Mouse (Mus musculus) embryonic facial prominence, embryonic 13.5 days (tissue): ENCODE results near the gene Adora1. TPM values are rescaled to one million over a fixed set of nuclear protein-coding genes. Genes with fewer than 3 reads are reported as not detected.

Experiments used
- ATAC-seq: fragments of 200-750 bp; cut with Nextera tagmentation; 2 replicates; pipeline ENCODE4 v1.8.0; 2017; ENCODE audit warnings: low read depth; ENCODE audit not compliant: insufficient number of reproducible peaks, insufficient read depth, low FRiP score, low TSS enrichment
- H3K27ac ChIP-seq: fragments of 300-500 bp; sonication (generic); 2 replicates; pipeline ENCODE4 v1.5.1; 2015; ENCODE audit warnings: moderate library complexity, mild to moderate bottlenecking, inconsistent platforms
- H3K27me3 ChIP-seq: fragments of 300-500 bp; sonication (generic); 2 replicates; pipeline ENCODE4 v1.6.1; 2015; ENCODE audit warnings: mild to moderate bottlenecking, inconsistent platforms
- H3K36me3 ChIP-seq: fragments of 300-500 bp; sonication (generic); 2 replicates; pipeline ENCODE4 v1.6.1; 2015; ENCODE audit warnings: mild to moderate bottlenecking, inconsistent platforms
- H3K4me1 ChIP-seq: fragments of 300-500 bp; sonication (generic); 2 replicates; pipeline ENCODE4 v1.6.1; 2015; ENCODE audit warnings: inconsistent platforms
- H3K4me2 ChIP-seq: fragments of 300-500 bp; sonication (generic); 2 replicates; pipeline ENCODE4 v1.6.1; 2015; ENCODE audit warnings: moderate library complexity, mild to moderate bottlenecking, inconsistent platforms
- H3K4me3 ChIP-seq: fragments of 300-500 bp; sonication (generic); 2 replicates; pipeline ENCODE4 v1.5.1; 2015; ENCODE audit warnings: mild to moderate bottlenecking, inconsistent platforms
- H3K9ac ChIP-seq: fragments of 300-500 bp; sonication (generic); 2 replicates; pipeline ENCODE4 v1.6.1; 2015; ENCODE audit warnings: mild to moderate bottlenecking, inconsistent platforms
- H3K9me3 ChIP-seq: fragments of 300-500 bp; sonication (generic); 2 replicates; pipeline ENCODE4 v1.6.1; 2016; ENCODE audit warnings: inconsistent platforms
- WGBS: fragments of 180-500 bp; shearing (Covaris S2); methylation state at CpG from one replicate; pipeline ENCODE4 v1.1.7; 2015; ENCODE audit warnings: mixed read lengths; 5-methylcytosine and 5-hydroxymethylcytosine counted together
- polyA plus RNA-seq: library from polyadenylated mRNA; unstranded; fragments of >200 nt; fragmentation: Nextera tagmentation; extraction: Ambion mirVana; gene quantifications from 2 replicates; pipeline ENCODE4 v1.2.1, GENCODE M21; 2015

The Adora1 gene
- polyA plus RNA-seq, 1 experiment from 2014 or later = 1.5 TPM

DNA sequence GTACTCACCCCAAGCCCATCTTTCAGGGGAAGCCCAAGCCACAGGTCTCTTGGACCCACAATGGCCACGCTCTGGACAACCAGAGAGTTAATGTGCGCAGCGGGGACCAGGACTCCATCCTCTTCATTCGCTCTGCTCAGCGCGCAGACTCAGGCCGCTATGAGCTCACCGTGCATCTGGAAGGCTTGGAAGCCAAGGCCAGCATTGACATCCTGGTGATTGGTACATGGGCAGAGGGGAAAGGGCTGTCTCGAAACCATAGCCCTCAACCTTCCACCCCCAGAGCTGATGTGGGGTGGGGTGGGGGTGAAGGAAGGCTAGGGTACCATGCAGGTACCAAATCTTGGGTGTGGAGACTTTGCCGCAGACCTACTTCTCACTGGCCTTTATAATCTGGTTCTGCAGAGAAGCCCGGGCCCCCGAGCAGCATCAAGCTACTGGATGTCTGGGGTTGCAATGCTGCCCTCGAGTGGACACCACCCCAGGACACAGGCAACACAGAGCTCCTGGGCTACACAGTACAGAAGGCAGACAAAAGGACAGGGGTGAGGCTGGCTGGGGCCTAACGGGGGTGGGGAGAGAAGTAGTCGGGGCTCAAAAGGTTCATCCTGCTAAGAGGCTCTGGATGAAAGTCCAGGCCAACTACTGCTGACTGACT, 37.8 kb downstream of the Adora1 start:
- Histone ChIP-seq H3K27me3 (no peaks in the 10 kb centered on the region), H3K27ac (no peak overlapping the region), H3K36me3 (no peaks in the 10 kb centered on the region), H3K4me3 (no peak overlapping the region), H3K4me1 (peaks cover 33% of the 10 kb centered on the region), H3K9me3 (no peaks in the 10 kb centered on the region), H3K4me2 (no peak overlapping the region), H3K9ac (no peak overlapping the region)
- no peak for ATAC-seq
- WGBS = 81% methylated on average over 15 of the region's 15 CpGs

DNA sequence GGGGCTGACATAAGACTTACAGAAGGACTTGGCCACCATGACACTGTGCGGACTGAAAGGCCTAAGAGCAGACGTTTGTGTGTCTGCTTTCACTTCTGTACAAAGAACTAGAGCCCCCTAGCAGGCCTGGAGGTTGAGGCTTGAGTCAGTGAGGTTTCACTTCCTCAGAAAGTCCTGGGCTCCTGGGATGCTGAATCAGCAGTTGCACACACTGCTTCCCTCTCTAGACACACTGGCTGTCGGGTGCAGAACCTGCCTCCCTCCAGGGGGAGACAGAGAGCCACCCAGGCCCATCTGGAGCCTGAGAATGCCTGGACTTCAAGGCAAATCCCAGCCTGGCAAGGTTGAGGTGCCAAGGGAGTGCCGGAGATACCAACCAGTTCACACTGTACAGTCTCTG, 38.8 kb downstream of the Adora1 start:
- H3K9me3 ChIP-seq = no peaks in the 10 kb centered on the region
- 66% methylated on average over 4 of the region's 4 CpGs for WGBS
- no peaks in the 10 kb centered on the region for H3K27me3 ChIP-seq
- no peaks in the 10 kb centered on the region for H3K36me3 ChIP-seq
- H3K9ac ChIP-seq = no peak overlapping the region
- H3K4me3 ChIP-seq = no peak overlapping the region
- peak overlapping the region; percentile 44; the same call in 1 of the 2 replicates for H3K27ac ChIP-seq
- ATAC-seq = no peak
- H3K4me1 ChIP-seq = peaks cover 33% of the 10 kb centered on the region
- H3K4me2 ChIP-seq = no peak overlapping the region

- Histone ChIP-seq H3K4me3 (no peak overlapping the region), H3K9ac (no peak overlapping the region), H3K36me3 (no peaks in the 10 kb centered on the region), H3K27ac (peak overlapping the region; percentile 44; the same call in 1 of the 2 replicates), H3K4me2 (no peak overlapping the region), H3K27me3 (no peaks in the 10 kb centered on the region), H3K4me1 (peaks cover 33% of the 10 kb centered on the region), H3K9me3 (no peaks in the 10 kb centered on the region)
- no peak for ATAC-seq
- 42% methylated on average over 4 of the region's 4 CpGs for WGBS
Measured at GRCm38 (mm10) chr1:134195979-134196378, 39.3 kb downstream of the Adora1 start.

DNA sequence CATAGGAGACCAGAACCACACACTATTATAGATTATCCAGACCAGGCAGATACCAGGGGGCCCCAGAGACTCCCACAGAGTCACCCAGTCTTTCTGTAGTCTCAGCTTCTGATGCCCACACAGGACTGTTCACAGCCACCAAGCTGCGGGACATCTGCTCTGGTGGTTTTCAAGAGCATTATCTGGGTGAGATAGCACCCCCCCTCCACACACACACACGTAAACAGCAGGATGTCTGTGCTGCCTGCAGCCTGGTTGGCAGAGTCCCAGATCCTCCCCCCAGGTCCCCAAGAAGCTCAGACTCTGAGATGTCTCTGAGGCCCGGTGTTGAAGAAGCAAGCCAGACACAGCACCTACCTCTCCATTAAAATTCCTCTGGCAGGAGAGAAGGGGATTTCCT, 39.7 kb downstream of the Adora1 start:
- ATAC-seq = no peak
- Histone ChIP-seq H3K9ac (no peak overlapping the region; the same call in 1 of the 2 replicates), H3K27ac (peak overlapping the region; percentile 44; the same call in 1 of the 2 replicates), H3K4me2 (no peak overlapping the region), H3K9me3 (no peaks in the 10 kb centered on the region), H3K27me3 (no peaks in the 10 kb centered on the region), H3K36me3 (no peaks in the 10 kb centered on the region), H3K4me1 (peaks cover 33% of the 10 kb centered on the region), H3K4me3 (no peak overlapping the region)
- WGBS = 43% methylated on average over 3 of the region's 3 CpGs

GRCm38 (mm10) chr1:134195117-134195516, 40.1 kb downstream of the Adora1 start:
- Histone ChIP-seq H3K4me3 (no peak overlapping the region), H3K27me3 (no peaks in the 10 kb centered on the region), H3K4me1 (peaks cover 33% of the 10 kb centered on the region), H3K9me3 (no peaks in the 10 kb centered on the region), H3K9ac (no peak overlapping the region), H3K27ac (no peak overlapping the region), H3K36me3 (no peaks in the 10 kb centered on the region), H3K4me2 (no peak overlapping the region)
- ATAC-seq = no peak
- 28% methylated on average over 2 of the region's 2 CpGs for WGBS

DNA sequence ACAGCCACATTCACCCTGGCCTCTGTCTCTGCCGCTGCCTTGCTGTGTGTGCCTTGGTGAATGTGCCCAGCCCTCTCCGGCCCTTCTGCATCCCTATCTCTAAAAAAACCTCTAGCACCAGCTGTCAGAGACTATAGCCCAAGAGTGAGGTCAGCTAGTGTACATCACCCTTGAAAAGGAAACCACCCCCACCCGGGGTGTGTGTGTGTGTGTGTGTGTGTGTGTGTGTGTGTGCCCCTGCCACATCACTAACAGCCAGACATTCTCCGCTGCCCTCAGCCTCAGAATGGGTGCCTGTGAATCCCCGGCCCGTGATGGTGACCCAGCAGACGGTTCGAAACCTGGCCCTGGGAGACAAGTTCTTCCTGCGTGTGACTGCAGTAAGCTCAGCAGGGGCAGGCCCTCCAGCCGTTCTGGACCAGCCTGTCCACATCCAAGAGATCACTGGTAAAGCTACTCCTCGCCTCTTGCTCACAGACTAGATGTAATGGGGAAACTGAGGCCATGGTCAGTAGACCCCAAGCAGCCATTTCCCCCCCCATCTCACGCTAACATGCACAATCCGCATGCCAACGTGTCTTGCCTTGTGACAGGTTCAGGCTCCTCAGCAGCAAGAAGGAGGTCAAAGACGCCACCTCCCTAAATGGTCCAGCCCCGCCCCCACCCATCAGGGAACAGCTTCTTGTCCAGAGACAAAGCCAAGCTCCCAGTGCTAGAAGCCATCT, 40.8 kb downstream of the Adora1 start:
- Histone ChIP-seq H3K9ac (no peak overlapping the region), H3K4me1 (peaks cover 33% of the 10 kb centered on the region), H3K4me3 (no peak overlapping the region), H3K27ac (no peak overlapping the region), H3K9me3 (no peaks in the 10 kb centered on the region), H3K4me2 (no peak overlapping the region), H3K27me3 (no peaks in the 10 kb centered on the region), H3K36me3 (no peaks in the 10 kb centered on the region)
- WGBS = 72% methylated on average over 16 of the region's 16 CpGs
- no peak for ATAC-seq

DNA sequence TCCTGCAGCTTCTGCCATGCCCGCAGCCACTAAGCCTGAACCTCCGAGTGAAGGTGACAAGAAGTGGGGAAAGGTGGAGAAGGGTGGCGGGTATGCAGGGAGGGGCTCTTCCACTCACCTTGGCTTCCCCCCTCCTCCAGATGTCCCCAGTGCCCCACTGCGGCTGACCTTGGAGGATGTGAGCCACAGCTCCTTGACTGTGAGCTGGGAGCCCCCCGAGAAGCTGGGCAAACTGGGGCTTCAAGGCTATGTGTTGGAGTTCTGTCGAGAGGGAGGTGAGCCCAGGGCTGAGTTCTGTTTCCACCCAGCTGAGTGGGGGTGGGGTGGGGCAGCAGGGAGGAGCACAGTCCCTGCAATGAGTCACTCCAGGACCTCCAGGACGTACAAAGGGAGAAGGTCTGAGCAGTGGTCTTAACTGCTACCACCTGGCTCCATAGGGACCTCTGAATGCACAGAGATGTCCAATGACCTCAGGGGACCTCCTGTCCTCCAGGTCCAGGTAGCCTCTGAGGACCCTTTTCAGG, 41.5 kb downstream of the Adora1 start:
- Histone ChIP-seq H3K9ac (0 out of 2 replicates have a peak overlapping the region, but pooled peaks have one; percentile 16), H3K4me3 (no peak overlapping the region), H3K4me2 (no peak overlapping the region), H3K27me3 (peaks cover 3% of the 10 kb centered on the region; the same call in 1 of the 2 replicates), H3K36me3 (no peaks in the 10 kb centered on the region), H3K27ac (no peak overlapping the region), H3K4me1 (peaks cover 39% of the 10 kb centered on the region), H3K9me3 (no peaks in the 10 kb centered on the region)
- 34% methylated on average over 7 of the region's 7 CpGs for WGBS
- no peak for ATAC-seq

DNA sequence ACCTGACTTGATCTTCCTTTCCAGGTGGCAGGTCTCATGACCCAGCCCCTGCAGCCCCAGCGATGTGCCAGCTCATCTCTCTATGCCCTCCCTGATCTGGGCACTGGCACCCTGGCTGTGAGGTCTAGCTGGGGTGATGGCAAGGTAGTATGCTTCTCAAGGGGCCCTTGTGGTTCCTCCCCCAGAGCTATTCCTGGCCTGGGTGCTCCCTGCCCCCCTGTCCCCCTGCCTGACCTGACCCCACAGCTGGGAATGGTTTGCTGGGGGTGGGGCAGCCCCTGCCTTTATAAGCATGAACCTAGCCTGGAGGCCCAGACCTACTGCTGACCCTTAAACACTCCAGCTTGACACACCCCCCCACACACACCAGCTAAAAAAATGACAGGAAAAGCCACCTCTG, 42.1 kb downstream of the Adora1 start, which contains the start of gene Mybph:
Gene Mybph (plus strand): TSS at position 323 of the 400 bp plus-strand sequence.
- Histone ChIP-seq H3K27ac (peak within 1 kb of the TSS; percentile 28; the same call in 1 of the 2 replicates), H3K4me3 (no peak within 1 kb of the TSS), H3K27me3 (peaks cover 8% of the 10 kb centered on the region), H3K4me2 (no peak within 1 kb of the TSS), H3K9me3 (no peaks in the 10 kb centered on the region), H3K9ac (0 out of 2 replicates have a peak within 1 kb of the TSS, but pooled peaks have one; percentile 16), H3K36me3 (no peaks in the 10 kb centered on the region), H3K4me1 (peaks cover 41% of the 10 kb centered on the region)
- no peak for ATAC-seq
- 47% methylated on average over 1 of the region's 1 CpGs for WGBS

- peaks cover 8% of the 10 kb centered on the region for H3K27me3 ChIP-seq
- no peak overlapping the region for H3K9ac ChIP-seq
- no peak for ATAC-seq
- H3K9me3 ChIP-seq = no peaks in the 10 kb centered on the region
- H3K27ac ChIP-seq = no peak overlapping the region
- no peak overlapping the region for H3K4me2 ChIP-seq
- H3K4me1 ChIP-seq = peaks cover 41% of the 10 kb centered on the region
- no peak overlapping the region for H3K4me3 ChIP-seq
- H3K36me3 ChIP-seq = no peaks in the 10 kb centered on the region
- WGBS = 36% methylated on average over 4 of the region's 4 CpGs
Measured at GRCm38 (mm10) chr1:134192024-134192423, 43.2 kb downstream of the Adora1 start.

DNA sequence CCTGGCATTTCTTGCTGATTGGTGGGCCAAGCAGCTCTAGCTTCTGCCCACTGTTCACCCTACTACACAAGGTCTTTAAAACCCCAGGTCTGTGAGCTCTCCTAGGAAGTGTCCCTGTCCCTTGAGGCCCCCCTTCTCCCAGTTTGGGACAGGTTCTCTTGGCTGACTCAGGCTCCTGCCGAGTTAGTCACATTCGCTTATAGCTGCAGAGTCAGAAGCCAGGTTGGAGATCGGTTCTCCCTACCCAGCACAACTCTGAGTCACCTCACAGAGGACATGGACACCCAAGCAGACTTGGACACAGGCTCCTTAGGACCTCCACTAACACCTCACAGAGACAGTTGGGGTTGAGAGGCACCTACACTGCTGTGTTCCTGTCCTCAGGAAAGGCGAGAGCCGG, 44.0 kb downstream of the Adora1 start:
- Histone ChIP-seq H3K4me1 (peaks cover 41% of the 10 kb centered on the region), H3K4me2 (no peak overlapping the region), H3K36me3 (no peaks in the 10 kb centered on the region), H3K27ac (no peak overlapping the region), H3K9ac (no peak overlapping the region), H3K9me3 (no peaks in the 10 kb centered on the region), H3K4me3 (no peak overlapping the region), H3K27me3 (peaks cover 8% of the 10 kb centered on the region)
- WGBS = 77% methylated on average over 5 of the region's 5 CpGs
- no peak for ATAC-seq

GRCm38 (mm10) chr1:134188989-134189729, 46.1 kb downstream of the Adora1 start:
- Histone ChIP-seq H3K36me3 (no peaks in the 10 kb centered on the region), H3K27me3 (peaks cover 8% of the 10 kb centered on the region), H3K4me3 (no peak overlapping the region), H3K9me3 (no peaks in the 10 kb centered on the region), H3K9ac (no peak overlapping the region), H3K4me1 (peaks cover 24% of the 10 kb centered on the region), H3K4me2 (no peak overlapping the region), H3K27ac (no peak overlapping the region)
- ATAC-seq = no peak
- WGBS = 31% methylated on average over 12 of the region's 12 CpGs
